Mouse (Mus musculus): ENCODE results near the gene Pnrc1.

Gene Pnrc1

DNA sequence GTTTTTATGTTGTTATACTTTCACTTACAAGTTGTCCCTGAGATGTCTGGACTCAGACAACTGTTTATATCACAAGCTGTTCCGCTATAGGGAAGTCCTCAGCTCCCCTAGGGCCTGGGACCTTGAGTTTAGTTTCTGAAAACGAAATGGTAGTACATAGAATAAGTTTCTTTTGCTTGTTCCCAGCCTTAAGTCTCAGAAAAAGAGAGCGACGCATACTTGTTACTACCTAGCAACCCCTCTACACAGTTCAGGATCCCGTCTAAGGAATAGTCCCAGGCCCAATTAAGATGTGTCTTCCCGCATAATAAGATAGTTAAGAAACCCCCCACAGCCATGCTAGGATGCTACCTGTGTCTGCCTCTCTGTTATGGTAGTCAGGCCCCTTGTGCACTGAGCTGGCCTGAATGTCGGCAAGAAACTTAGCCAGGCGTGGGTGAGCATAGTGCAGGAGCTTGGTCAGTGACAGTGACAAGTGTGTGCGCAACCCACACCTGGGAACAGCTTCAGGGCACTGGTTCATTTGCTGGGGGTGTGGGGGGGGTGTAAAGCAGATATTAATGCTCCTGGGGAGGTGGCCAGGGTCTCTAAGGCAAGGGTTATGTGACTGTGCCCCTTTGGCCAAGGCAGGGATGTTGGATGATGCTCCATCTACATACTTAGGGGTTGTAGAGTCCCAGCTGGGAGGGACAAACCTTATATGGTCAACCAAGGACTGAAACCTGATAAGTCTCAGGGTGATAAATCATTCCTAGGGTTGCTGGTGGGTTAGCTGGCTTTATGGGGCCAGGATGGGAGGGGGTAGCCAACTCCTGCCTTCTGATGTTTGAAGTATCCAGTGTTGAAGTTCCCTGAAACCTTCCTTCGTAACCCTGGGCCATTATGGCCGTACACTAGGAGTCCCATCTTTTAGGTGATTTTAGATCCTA lies 19.3 kb downstream of the Pnrc1 start:
- DNase-seq (ENCODE audit: low spot score in 2 of 2): no peak

DNA sequence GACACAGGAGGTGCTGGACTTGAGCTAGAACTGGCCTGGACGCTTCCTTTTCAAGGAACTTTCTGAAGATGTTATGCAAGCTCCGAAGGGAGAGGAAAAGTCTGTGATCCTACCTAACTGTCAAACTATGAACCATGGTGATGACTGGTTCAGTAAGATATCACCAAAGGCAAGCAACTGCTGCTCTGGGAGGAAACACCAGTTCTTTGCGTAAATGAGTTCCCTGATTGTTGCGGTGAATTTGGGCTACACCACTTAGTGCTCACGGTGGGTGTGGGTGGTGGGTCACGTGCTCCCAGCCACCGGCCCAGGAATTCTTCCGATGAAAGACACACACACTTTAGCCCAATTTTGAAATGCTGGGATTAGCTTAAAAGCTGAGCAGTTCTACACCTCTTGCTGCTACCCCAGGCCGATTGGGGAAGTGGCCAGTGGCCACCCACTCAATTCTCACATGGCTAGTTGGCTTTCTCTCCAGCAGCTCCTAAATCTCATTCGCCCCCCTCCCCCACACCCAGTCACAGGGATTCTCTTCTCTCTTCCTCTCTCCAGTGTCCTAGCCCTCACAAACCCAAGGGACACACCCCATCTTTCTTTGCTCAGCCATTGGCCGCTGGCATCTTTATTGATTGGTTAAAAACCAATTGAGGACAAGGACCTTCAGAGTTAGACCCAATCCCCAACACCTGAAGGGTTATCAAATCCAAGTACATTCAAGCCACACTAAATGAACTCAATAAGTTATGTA lies 24.8 kb downstream of the Pnrc1 start:
- DNase-seq (ENCODE audit: low spot score in 2 of 2): no peak

DNA sequence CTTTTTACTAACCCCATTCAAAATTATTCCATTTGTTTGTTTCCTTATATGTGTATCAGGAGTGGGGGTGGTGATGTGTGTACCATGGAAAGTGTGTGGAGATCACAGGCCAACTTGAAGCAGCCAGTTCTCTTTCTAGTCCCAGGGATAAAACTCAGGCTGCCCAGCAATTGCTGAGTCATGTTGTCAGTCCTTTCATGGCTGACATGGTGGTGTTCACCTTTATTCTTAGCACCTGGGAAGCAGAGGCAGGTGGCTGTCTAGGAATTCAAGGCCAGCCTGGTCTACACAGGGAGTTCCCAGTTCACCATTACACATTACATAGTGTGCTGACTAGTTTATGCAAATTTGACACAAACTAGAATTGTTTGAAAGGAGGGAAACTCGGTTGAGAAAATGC lies 27.1 kb downstream of the Pnrc1 start:
- DNase-seq (ENCODE audit: low spot score in 2 of 2): no peak

DNA sequence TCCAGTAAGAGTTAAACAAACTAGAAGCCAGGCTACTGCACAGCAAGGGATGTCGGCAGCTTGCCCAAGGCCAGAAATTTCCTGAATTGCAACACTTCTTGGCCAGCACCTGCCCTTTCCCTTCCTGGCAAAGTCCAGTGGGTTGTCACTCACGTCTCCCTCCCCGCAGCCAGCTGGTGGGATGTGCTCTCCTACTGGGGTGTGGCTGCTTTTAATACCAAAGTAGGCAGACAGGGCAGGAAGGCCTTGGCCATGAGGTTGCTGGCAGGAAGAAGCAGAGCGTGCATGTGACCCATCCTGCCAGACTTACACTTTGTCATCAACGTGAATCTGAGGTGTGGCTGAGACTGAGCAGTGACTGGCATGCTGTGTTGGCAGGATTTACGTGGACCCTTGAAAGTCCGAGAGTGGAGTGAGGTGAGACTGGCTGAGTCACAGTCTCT lies 28.6 kb downstream of the Pnrc1 start:
- peak in 1 of 2 experiments; percentile 31 for DNase-seq (ENCODE audit: low spot score in 2 of 2)

DNA sequence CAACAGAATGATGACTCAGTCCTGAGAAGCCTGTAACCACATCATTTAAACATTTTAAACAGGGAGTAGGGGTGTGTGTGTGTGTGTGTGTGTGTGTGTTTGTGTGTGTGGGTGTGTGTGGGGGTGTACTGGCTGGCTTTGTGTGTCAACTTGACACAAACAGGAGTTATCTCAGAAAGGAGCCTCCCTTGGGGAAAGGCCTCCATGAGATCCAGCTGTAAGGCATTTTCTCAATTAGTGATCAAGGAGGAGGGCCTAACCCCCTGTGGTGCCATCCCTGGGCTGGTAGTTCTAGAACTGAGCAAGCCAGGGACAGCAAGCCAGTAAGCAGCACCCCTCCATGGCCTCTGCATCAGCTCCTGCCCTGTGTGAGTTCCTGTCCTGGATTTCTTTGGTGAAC lies 29.7 kb downstream of the Pnrc1 start:
- DNase-seq (ENCODE audit: low spot score in 2 of 2): no peak

DNA sequence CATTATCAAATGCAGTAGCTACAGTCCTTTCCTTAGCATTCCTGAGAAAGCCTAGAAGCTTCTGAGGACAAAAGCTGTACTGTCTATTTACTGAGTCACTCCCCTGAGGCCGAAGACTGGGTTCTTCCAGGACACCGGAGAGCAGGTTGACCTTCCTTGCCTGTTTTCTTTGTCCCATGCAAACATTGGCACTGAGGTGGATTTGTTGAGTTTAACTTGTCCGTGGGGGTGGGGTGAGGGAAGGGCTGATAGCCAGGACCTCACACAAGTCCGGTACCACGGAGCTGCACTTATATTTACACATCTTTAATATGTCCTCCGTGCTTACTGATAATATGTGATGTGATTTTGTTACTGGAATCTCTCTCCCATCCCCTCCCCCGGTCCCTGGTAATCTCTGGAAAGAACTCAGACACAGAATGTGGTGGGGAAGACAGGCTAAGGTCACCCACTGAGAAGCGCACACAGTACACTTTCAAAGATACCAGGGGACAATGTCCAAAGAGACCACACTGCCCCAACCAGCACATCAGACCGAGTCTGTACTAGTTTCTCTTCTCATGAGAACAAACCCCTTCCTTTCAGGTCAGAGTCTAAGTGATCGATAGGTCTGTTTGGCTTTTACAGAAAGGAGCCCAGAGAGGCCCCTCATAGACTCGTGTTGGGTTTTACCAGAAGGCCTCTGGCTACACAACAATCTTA lies 32.5 kb downstream of the Pnrc1 start:
- no peak for DNase-seq (ENCODE audit: low spot score in 2 of 2)

DNA sequence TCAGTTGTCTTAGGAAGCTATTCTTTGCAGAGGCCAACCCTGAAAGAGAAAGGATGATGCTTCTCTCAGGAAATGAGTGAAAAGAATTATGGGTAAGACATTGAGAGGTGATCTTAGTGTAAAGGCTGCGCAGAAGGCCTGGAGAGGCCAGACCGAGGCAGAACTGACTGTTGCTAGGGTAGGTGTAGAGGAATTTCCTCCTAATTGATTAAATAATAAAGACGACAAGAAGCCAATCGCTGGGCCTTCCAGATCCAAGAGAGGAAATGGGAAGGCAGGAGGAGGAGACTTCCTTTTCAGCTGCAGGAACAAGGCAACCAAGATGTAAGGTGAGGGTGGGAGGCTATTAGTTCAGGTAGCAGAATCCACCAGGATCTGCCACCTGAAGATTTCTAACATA lies 35.3 kb downstream of the Pnrc1 start:
- DNase-seq (ENCODE audit: low spot score in 2 of 2): no peak

DNA sequence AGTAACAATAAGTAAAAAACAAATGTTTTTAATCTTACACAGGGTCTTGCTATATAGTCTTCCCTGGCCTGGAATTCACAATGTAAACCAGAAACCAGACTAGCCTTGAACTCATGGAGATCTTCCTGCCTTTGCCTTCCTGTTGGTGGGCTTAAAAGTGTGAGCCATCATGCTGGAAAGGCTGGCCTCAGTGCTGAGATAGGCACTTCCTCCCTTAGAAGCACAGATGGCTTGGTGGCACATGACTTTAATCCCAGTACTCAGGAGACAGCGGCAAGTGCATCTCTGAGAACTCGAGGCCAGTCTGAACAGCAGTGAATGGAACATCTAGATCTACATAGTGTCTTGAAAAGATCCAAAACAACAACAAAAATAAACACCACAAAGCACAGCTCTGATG lies 39.1 kb downstream of the Pnrc1 start:
- DNase-seq (ENCODE audit: low spot score in 2 of 2): no peak

DNA sequence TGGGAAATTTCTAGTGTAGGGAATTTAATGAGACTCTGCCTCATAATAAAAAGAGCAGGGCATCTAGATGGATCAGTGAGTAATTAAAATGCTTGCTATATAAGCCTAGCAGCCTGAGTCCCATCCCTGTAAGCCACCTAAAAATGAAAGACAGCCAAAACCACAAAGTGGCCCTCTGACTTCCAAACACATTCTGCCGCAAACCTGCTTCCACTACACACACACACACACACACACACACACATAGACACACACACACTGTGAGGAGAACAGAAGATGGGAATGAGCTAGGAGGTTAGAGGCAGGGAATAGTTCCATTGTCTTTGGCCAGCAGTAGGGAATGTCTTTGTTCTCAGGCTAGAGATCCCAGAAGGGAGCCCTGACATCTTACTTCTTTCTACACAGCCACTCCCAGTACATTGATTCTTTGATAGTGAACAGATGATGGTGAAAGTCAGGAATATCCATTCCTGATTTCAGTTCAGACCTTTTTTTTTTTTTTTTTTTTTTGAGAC lies 40.2 kb downstream of the Pnrc1 start:
- no peak for DNase-seq (ENCODE audit: low spot score in 2 of 2)

DNA sequence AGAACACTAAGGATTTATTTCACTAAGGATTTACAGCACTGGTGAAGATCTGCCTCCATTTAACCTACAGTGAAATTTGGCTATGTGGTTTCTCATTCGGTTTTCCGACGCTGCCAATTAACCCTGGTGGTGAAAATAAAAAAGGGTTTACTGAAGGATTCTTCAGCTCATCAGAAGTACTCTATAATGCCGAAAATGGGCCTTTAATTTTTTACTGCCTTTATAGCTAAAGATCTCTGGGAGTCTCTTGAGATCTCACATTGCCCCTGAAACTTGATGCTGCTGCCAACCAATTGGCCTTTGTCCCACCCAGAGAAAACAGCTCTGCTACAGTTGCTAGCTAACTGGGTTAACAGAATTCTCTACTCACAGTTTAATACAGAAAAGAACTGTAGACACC lies 41.0 kb downstream of the Pnrc1 start:
- no peak for DNase-seq (ENCODE audit: low spot score in 2 of 2)

DNA sequence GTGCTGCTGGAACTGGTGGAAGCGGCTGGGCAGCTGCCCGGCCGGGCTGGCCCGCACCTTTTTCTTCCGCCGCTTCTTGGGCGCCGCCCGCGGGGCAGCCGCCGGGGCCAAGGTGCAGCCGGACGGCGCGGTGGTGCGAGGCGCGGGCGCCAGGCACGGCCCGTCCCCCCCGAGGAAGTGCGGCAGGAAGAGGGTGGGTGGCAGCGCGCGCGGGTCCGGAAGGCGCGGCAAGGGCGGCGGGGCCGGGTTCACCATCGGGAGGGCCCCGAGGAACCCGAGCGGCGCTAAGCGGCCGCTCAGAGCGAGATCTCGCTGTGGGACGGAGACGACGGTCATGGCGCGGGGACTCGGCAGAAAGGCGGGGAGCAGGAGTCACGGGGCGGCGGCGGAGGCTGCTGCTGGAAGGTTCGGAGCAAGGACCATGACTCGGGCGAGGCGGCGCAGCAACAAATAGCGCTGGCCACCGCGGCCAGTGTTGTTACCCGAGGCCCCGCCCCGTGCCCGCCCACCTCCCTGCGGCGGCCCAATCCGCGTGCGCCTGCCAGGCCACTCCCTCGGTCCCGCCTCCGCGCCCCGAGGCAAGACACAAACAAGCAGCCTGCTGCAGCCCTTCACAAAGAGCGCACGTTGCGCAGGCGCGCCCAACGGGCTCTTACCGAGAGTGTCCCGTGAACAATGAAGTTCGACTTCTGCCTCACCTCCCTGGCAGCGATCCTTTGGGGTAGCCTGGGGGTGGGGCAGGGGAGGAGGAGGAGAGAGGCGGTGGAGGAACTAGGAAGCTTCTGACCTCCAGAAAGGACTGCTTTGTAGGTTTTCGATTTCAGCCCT lies 41.7 kb downstream of the Pnrc1 start:
- DNase-seq (ENCODE audit: low spot score in 2 of 2): peak; percentile 96 to 98

DNA sequence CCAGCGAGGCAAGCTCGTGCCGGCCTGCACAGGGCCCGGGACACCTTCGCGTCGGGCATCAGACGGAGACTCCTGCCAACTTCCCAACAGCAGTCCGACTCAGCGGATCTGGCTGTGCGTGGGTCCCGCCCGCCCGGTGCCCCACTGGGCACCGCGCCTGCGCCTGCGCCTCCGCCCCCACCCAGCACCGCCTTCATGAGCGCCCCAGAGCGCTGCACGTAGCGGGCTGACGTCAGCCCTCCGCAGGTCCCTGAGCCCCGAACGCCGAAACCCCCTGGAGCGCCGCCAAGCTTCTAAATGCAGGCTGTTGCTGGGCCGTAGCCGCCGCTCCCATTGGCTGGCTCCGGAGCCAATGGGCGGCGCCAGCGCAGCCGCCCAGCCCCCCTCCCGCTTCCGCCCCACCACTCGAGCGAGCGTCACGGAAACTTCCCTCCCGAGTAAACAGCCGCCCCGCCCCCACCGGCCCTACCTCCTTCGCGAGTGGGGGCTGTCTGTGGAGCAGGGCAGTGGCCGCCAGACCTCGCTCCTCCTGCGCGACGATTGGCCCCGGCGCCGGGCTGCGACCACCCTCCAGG lies 42.4 kb downstream of the Pnrc1 start:
- peak; percentile 95 to 98 for DNase-seq (ENCODE audit: low spot score in 2 of 2)

DNA sequence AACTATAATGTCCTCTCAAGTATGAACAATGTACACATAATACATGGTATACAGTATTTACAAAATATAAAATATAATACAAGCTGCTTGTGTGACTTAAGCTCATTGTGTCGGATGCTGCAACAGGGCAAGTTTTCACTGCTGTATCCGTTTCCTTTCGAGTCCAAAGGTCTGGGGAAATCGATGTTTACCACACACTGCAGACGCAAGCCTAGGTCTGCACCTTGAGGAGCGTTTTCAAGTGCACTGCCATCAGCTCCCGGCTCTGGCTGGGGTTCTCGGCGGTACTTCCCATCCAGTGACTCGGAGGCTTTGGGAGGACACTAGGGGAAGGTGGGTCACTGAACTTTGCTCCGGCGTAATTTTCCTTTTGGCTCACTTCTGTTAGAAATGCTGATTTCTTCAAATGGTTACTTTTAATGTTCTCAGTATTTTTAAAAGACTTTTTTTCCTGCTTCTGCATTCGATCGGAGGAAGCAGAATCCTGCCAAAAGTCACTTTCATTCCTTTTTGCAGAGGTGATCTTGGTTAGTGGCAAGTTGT lies 44.0 kb downstream of the Pnrc1 start:
- DNase-seq (ENCODE audit: low spot score in 2 of 2): no peak

DNA sequence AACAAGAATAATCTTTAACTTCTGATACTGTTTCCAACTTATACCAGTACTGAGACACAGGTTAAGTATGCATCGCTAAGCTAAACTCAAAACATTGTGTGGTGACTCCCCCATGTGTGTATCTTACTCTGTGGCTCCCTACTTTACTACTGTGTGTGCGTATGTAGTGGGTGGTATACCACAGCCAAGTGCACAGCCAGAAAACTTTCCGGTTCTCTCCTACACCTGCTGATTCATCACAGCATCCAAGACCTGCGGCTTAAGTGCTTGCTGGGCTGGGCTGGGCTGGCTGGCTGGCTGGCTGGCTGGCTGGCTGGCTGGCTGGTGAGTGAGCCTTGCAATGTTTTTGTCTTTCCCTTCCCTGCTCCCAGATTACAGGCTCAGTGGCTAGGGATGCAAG lies 46.0 kb downstream of the Pnrc1 start:
- DNase-seq (ENCODE audit: low spot score in 2 of 2): peak in 1 of 2 experiments; percentile 24

DNA sequence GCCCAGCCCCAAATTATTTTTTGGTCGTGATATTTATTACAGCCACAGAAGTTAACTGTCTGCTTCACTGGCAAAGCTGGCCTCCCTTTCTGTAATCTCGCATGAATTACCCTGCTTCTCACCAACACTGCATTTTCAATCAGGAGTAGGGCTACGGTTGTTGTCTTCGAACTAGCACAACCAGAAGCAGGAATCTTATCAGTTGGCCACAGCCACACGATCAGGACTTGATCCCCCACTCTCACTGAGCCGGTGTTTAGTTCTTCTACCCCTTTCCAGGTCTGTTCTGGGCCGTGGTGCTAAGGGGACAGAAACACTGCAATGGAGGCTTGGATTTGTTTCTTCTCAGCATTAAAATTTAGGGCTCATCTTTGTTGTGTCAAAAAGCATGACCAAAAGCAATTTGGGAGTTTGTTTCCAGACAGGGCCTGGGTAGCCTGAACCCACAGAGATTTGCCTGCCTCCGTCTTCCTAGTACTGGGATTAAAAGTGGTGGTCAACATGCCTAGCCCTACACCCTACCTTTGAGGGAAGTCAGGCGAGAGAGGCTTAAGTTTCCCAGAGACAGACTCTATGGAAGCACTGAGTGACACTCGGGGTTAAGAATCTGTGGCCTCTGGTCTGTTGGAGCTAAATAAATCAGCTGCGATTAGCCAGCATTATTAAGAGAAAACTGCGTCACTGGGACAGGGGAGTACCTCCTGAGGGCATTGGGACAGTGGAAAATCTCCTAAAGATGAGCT lies 46.8 kb downstream of the Pnrc1 start:
- no peak for DNase-seq (ENCODE audit: low spot score in 2 of 2)

DNA sequence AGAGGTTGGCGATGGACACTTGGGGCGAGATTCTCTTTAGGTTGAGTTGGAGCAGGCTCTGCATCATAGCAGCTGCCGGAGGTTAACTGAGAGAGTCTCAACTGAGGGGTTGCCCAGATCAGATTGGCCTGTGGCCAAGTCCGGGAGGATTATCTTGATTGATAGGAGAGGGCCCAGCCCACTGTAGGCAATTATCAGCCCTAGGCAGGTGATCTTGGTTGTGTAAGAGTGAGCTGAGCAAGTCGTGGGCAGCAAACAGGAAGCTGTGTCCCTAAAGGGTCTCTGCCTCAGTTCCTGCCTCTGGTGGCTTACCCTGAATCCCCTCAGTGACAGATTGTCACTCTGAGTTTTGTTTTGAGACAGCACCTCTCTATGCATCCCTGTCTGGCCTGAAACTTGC lies 47.4 kb downstream of the Pnrc1 start:
- DNase-seq (ENCODE audit: low spot score in 2 of 2): no peak

DNA sequence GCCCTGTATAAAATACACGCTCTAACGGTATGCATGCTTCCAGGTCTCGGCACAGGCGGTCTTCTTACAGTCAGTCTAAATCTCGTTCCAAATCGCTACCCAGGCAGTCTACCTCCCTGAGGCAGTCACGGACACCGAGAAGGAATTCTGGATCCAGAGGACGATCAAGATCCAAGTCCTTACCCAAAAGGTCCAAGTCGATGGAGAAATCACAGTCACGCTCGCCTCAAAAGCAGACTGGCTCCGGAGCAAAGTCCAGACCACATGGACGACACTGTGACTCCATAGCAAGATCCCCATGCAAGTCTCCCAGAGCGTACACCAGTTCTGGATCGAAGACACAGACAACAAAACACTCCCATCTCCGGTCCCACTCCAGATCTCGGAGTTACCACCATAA lies 59.1 kb downstream of the Pnrc1 start:
- DNase-seq (ENCODE audit: low spot score in 2 of 2): no peak

DNA sequence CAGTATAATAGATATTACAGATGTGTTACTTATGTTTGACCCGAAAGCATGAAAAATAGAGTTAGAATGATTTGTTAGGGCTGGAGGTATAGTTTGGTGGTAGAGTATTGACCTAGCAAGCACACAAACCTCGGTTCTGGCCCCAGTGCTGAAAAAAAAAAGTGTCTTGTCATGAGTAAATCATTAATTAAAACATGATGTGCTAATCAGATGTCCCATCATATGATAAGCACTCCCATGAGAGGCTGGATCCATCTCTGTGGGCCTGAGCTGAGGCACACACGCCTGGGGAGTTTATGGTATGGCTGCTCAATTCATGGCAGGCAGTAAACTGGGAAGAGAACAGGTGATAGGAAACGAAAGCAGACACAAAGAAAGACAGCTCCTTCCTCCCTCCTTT lies 60.3 kb downstream of the Pnrc1 start:
- DNase-seq (ENCODE audit: low spot score in 2 of 2): no peak

DNA sequence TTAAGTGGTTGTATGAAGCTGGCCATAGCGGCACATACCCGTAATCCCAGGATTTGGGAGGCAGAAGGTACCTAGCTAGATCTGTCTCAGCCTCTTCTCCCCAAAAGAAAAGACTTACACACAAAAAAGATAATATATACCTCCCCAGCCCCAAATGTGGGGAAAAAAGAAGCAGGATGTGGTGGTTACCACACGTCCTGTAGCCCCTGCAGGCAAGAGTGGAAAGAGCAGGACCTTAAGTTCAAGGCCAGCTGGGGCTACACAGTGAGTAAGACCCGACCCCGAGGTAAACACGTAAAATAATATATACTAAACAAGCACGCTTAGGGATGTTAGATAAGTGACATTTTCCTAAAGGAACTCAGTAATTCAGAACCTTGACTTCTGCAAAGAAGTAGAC lies 62.8 kb downstream of the Pnrc1 start:
- no peak for DNase-seq (ENCODE audit: low spot score in 2 of 2)

Data from left cerebral cortex, adult 9 months (tissue).